Mouse (Mus musculus) splenic B cell, adult 2 months (primary cell): Measurements from ENCODE around the gene Gm20696.

ENCODE experiments used
- DNase-seq: peaks from one replicate; pipeline ENCODE4 v3.0.0-alpha.2; 2011; ENCODE audit warnings: low read depth, low spot score
- H3K27me3 ChIP-seq: 2 replicates; pipeline ENCODE4 v1.6.1; 2012; ENCODE audit warnings: mild to moderate bottlenecking, low read length, moderate library complexity, mixed read lengths; ENCODE audit not compliant: control insufficient read depth, poor library complexity, insufficient read depth, severe bottlenecking
- H3K36me3 ChIP-seq: 2 replicates; pipeline ENCODE4 v1.6.1; 2012; ENCODE audit warnings: mild to moderate bottlenecking, low read length, moderate library complexity, mixed read lengths; ENCODE audit not compliant: control insufficient read depth, poor library complexity, insufficient read depth, severe bottlenecking

The Gm20696 gene

DNA sequence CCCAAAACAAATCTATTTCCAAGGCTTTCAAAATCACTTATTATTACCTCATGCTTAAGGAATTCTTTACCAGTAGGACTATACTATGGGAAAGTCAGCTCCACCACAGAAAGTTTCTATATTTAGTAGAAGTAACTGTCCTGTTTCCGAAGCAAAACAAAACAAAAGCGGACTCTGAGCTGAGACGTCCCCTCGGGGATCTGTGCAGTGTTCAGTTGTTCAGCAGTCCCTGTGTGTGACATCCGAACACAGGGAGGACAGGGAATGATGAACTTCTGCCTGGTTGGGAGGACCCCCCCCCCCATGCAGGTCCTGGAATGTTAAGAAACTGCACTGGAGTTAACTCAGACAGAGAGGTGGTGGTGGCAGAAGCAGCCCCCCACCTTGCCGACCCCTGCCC, 154.7 kb downstream of the Gm20696 start:
- H3K36me3 ChIP-seq = no peaks in the 10 kb centered on the region
- H3K27me3 ChIP-seq = no peaks in the 10 kb centered on the region
- no peak for DNase-seq

DNA sequence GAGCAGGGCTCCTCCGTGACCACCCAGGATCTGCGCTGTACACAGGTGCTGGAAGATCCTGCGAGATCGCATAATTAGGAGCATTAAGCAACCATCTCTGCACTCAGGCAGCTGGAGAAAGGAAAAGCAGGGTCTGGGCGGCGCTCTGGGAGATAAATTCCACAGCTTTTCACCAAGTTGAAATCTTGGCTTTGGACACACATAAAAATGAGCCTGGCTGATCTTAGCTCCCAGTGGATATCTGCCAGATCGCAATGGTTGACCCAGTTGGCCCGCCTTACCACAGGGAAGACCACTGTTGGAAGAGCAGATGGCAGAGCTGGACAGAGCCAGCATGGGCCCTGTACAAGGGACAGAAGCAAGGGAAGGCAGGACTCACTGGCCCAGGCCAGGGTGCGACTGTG, 157.4 kb downstream of the Gm20696 start:
- Histone ChIP-seq H3K27me3 (no peaks in the 10 kb centered on the region), H3K36me3 (no peaks in the 10 kb centered on the region)
- no peak for DNase-seq

DNA sequence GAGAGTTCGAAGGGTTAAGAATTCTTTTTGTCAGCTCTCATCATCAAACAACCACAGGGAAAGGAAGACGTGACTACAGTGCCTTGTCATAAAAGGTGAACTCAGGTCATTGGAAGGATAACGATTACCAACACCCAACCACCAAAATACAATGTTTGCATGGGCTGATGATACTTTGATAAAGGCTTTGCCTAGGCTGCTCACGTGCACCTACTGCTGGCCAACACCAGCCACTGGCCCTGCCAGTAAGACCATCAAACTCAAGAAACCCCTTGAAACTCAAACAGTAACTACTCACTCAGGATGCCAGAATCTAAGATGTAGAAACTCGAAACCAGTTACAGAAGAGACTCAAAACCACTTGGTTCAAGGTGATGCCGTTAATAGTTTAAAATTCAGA, 159.8 kb downstream of the Gm20696 start:
- Histone ChIP-seq H3K27me3 (no peaks in the 10 kb centered on the region), H3K36me3 (no peaks in the 10 kb centered on the region)
- no peak for DNase-seq

DNA sequence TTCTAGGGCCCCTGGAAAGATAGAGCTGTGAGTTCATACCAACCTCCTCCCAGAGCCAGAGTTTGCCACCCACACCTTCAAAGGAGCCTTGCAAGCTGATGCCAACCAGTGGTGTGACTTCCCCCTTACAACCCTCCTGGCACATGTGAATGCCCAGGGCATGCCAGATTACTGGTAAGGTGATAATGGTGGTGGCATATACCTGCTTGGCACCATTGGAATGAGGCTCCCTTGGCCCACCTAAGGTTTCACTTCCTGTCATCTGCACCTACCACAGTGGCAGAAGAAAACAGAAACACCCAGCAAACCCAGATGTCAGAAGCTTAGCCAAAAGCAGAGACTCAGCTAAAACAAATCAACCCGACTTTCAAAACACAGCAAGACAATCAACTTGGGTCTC, 162.9 kb downstream of the Gm20696 start:
- DNase-seq = no peak

GRCm38 (mm10) chr6:99502727-99503126, 163.9 kb downstream of the Gm20696 start:
- no peak for DNase-seq
- Histone ChIP-seq H3K27me3 (no peaks in the 10 kb centered on the region), H3K36me3 (no peaks in the 10 kb centered on the region)

More for the DNA sequence above, 162.9 kb downstream of the Gm20696 start:
- Histone ChIP-seq H3K27me3 (no peaks in the 10 kb centered on the region), H3K36me3 (no peaks in the 10 kb centered on the region)

DNA sequence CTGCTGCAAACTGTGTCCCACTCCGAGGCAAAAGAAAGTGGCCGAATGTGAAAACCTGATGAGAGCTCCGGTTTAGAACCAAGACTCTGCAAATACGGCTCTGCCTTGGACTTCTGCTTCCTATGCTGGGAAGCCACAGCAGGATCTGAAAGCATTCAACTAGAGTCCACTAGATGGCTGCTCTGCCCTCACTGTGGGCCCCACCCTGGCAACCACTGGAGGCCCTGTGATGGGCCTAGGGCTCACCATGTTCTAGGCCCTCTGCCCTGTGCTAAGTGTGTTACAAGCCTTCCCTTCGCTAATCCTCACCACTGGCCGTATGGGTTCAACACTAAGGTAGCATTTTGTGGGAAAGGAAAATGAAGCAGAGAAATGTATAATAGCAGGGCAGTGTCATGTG, 164.3 kb downstream of the Gm20696 start:
- DNase-seq = no peak
- no peaks in the 10 kb centered on the region for H3K27me3 ChIP-seq
- no peaks in the 10 kb centered on the region for H3K36me3 ChIP-seq

GRCm38 (mm10) chr6:99500570-99501270, 165.9 kb downstream of the Gm20696 start:
- H3K27me3 ChIP-seq = no peaks in the 10 kb centered on the region
- no peaks in the 10 kb centered on the region for H3K36me3 ChIP-seq
- DNase-seq = no peak

GRCm38 (mm10) chr6:99498082-99498481, 168.5 kb downstream of the Gm20696 start:
- no peaks in the 10 kb centered on the region for H3K36me3 ChIP-seq
- no peak for DNase-seq
- no peaks in the 10 kb centered on the region for H3K27me3 ChIP-seq

- no peaks in the 10 kb centered on the region for H3K36me3 ChIP-seq
- no peak for DNase-seq
- no peaks in the 10 kb centered on the region for H3K27me3 ChIP-seq
These were observed 170.5 kb downstream of the Gm20696 start for GRCm38 (mm10) chr6:99496114-99496513.

GRCm38 (mm10) chr6:99492937-99493336, 173.7 kb downstream of the Gm20696 start:
- H3K36me3 ChIP-seq = no peaks in the 10 kb centered on the region
- H3K27me3 ChIP-seq = no peaks in the 10 kb centered on the region
- no peak for DNase-seq

DNA sequence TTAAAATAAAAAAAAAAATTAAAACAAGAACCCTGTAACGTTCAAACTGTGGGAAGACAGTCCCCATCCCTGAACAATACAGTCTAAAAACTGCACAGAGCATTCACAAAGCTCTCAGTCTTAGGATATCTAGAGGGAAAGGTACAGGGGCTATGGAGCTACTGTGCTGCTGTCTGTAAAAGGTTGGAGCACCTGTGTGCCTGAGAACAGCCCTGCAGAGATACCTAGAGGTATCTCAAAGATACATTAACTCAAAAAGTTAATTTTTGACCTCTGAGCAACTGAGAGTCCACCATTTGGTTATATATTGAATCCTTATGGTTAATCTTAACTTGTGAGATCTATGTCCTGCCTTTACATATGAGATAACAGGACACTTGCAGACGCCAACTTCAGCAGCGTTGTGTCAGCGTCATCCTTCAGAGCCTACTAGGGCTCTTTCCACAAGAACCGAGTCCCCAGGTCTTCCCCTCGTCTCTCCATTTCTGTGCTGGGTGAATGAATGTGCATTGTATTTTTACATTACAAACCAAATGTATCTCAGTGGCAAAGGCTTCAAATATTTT, 174.5 kb downstream of the Gm20696 start:
- H3K36me3 ChIP-seq = no peaks in the 10 kb centered on the region
- H3K27me3 ChIP-seq = no peaks in the 10 kb centered on the region
- no peak for DNase-seq

- Histone ChIP-seq H3K27me3 (no peaks in the 10 kb centered on the region), H3K36me3 (no peaks in the 10 kb centered on the region)
- DNase-seq = no peak
These were observed 175.5 kb downstream of the Gm20696 start for GRCm38 (mm10) chr6:99491146-99491545.

DNA sequence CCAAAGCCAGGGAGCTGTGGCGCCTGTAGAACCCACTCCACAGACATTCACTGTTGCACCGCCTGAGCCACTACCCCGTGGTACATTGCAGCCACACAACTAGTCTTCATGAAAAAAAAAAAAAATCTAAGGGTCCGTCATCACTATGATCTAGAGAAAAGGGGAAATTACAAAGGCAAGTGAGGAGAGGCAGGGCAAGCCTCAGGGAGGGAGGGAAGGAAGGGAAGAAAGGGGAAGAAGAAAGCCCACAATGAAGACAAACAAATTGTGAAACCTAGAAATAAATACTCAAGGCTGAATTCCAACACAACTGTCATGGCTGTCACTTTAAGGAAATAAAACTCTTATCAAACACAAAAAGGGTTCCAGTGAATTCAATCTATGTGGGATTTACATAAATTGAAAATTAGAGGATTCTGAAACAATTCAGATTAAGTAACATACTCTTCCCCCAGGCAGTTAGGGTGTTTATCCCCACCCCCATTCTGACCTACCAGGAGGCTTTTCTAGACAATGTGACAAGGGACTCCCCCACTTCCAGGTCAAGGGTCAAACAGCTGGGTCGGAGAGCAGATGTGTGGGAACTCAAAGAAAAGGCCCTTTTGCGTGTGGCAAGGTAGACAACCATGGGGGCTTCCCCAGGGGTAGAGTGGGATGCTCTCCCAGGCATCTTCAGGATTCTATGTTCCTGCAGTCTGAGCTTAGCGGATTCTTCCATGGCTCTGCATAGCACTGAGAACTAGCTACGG, 176.5 kb downstream of the Gm20696 start:
- no peak for DNase-seq
- Histone ChIP-seq H3K36me3 (no peaks in the 10 kb centered on the region), H3K27me3 (no peaks in the 10 kb centered on the region)

DNA sequence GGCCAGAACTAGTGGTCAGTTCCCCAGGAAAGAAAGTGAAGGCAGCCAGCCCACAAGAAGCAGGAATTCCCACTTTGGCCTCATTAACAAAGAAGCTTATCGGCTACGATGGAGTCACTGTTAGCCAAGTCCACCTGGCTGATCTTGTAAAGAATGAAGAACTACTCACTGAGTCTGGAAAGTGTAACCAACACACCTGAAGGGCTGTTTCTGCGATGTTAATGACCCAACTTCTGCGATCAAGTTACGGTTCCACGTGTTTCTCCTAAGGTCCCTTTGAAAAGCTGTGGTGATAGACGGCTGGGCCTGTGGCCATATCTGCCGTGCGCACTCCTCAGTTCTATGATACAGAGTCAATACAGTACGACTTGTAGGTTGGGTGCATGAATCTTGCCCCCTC, 177.2 kb downstream of the Gm20696 start:
- H3K36me3 ChIP-seq = no peaks in the 10 kb centered on the region
- no peaks in the 10 kb centered on the region for H3K27me3 ChIP-seq
- DNase-seq = no peak

DNA sequence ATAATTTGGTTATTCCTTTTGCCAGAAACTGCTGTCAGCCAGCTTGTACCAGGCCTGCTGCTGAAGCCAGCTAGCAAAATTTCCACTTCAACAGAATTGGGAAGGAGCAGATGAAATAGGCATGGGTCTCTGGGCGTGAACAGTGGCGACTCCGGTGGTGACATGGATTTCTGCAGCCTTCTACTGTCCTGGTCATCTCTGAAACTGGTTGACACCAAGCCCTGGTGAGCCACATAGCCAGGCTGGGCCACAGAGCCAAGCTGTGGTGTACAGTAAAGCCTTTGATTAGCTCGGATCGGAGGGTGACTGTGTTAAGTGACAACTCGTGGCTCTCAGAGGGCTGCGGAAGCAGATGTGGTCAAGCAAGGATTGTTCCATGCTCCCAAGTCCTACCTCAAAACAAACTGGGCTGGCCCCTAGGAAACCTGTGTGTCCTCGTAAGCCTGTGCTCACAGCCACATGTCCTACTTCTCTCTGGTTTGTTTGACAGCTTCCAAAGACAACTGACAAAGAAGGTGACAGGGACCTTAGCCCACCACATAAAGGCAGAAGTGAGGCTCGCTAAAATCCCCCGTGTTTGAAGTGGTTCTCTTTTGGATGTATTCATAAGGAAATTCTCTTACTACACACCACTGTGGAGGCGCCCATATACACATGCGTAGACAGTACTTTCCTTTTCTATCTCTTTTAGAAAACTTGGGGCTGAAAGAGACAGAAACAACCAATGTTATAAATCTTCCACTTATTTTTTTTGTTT, 180.5 kb downstream of the Gm20696 start:
- Histone ChIP-seq H3K27me3 (no peaks in the 10 kb centered on the region), H3K36me3 (no peaks in the 10 kb centered on the region)
- DNase-seq = no peak
